Mouse (Mus musculus) heart, postnatal 0 days (tissue): ENCODE data around the gene Sytl2. TPM values are rescaled to one million over a fixed set of nuclear protein-coding genes. Genes with fewer than 3 reads are reported as not detected.
A peak's percentile ranks its signal among the peaks of the same experiment; 100 is the strongest.

Experiments used
- ATAC-seq: fragments of 200-750 bp; cut with Nextera tagmentation; 2 replicates; pipeline ENCODE4 v1.8.0; 2017; ENCODE audit warnings: low read depth, moderate number of reproducible peaks, moderate library complexity; ENCODE audit not compliant: insufficient read depth
- DNase-seq: peaks from one replicate; pipeline ENCODE4 v3.0.0-alpha.2; 2016; ENCODE audit warnings: low spot score
- H3K27ac ChIP-seq: fragments of 300-500 bp; sonication (generic); 2 replicates; pipeline ENCODE4 v1.5.1; 2014; ENCODE audit warnings: low read depth, mild to moderate bottlenecking
- H3K27me3 ChIP-seq: fragments of 300-500 bp; sonication (generic); 2 replicates; pipeline ENCODE4 v1.6.1; 2014; ENCODE audit warnings: low read length, mixed read lengths; ENCODE audit not compliant: control insufficient read depth, insufficient read depth
- H3K36me3 ChIP-seq: fragments of 300-500 bp; sonication (generic); replicated peaks from 2 replicates; pipeline ENCODE4 v1.6.1; 2014; ENCODE audit warnings: low read length, mixed read lengths; ENCODE audit not compliant: control insufficient read depth, insufficient read depth
- H3K4me1 ChIP-seq: fragments of 300-500 bp; sonication (generic); 2 replicates; pipeline ENCODE4 v1.6.1; 2014; ENCODE audit warnings: antibody characterized with exemption; ENCODE audit not compliant: control insufficient read depth, insufficient read depth
- H3K4me2 ChIP-seq: fragments of 300-500 bp; sonication (generic); 2 replicates; pipeline ENCODE4 v1.6.1; 2014; ENCODE audit warnings: low read depth, mild to moderate bottlenecking, low read length, moderate library complexity
- H3K4me3 ChIP-seq: fragments of 300-500 bp; sonication (generic); 2 replicates; pipeline ENCODE4 v1.5.1; 2014; ENCODE audit warnings: low read depth, low read length
- H3K9ac ChIP-seq: fragments of 300-500 bp; sonication (generic); replicated peaks from 2 replicates; pipeline ENCODE4 v1.6.1; 2014; ENCODE audit warnings: low read depth, low read length, mixed read lengths
- H3K9me3 ChIP-seq: fragments of 300-500 bp; sonication (generic); replicated peaks from 2 replicates; pipeline ENCODE4 v1.6.1; 2016; ENCODE audit warnings: low read length; ENCODE audit not compliant: control insufficient read depth
- CTCF ChIP-seq: IDR thresholded peaks from 2 replicates; pipeline ENCODE4 v1.5.1; 2016; ENCODE audit warnings: antibody characterized with exemption, control low read depth, low read depth
- EP300 ChIP-seq: IDR thresholded peaks from 2 replicates; pipeline ENCODE4 v1.6.1; 2016; ENCODE audit warnings: antibody characterized with exemption, low read depth
- WGBS: fragments of 180-500 bp; shearing (Covaris S2); extraction: QIAGEN DNeasy Blood & Tissue Kit; methylation state at CpG from one replicate; pipeline ENCODE4 v1.1.7; 2014; 5-methylcytosine and 5-hydroxymethylcytosine counted together
- polyA plus RNA-seq: library from polyadenylated mRNA; unstranded; fragments of >200 nt; fragmentation: Nextera tagmentation; extraction: Ambion mirVana; gene quantifications from 2 replicates; pipeline ENCODE4 v1.2.1, GENCODE M21; 2015
- total RNA-seq: library from RNA; depleted of rRNA; stranded (reverse); fragments of >200 nt; gene quantifications from 2 replicates; pipeline ENCODE4 v1.2.3, GENCODE M21; 2014; ENCODE audit warnings: low replicate concordance; rRNA removed

Sytl2 gene
- total and polyA plus RNA-seq, 2 experiments from 2014 or later = 7.0 to 8.7 TPM

- TF ChIP-seq EP300 (no peak), CTCF (no peak)
- Histone ChIP-seq H3K9me3 (no peaks in the 10 kb centered on the region), H3K4me3 (peak overlapping the region; percentile 100), H3K4me1 (peaks cover 12% of the 10 kb centered on the region; the same call in 1 of the 2 replicates), H3K36me3 (peaks cover 9% of the 10 kb centered on the region; the same call in 1 of the 2 replicates), H3K4me2 (peak overlapping the region; percentile 97), H3K27me3 (no peaks in the 10 kb centered on the region), H3K9ac (peak overlapping the region; percentile 100), H3K27ac (peak overlapping the region; percentile 100; the same call in 1 of the 2 replicates)
- DNase-seq (no peak), ATAC-seq (no peak)
- 0% methylated on average over 6 of the region's 6 CpGs for WGBS
Observed at GRCm38 (mm10) chr7:90444206-90444605, 142.2 kb downstream of the Sytl2 start.

- peak overlapping the region; percentile 97 for H3K27ac ChIP-seq
Observed at GRCm38 (mm10) chr7:90456149-90456844, 154.2 kb downstream of the Sytl2 start.

GRCm38 (mm10) chr7:90456845-90457468 is 154.9 kb downstream of the Sytl2 start, which contains the start of gene Tmem126a:
Tmem126a (minus strand) TSS chr7:90457229.
- peaks cover 18% of the 10 kb centered on the region; the same call in 1 of the 2 replicates for H3K4me1 ChIP-seq
- peak; percentile 95 for DNase-seq
- peak within 1 kb of the TSS; percentile 80 for H3K4me2 ChIP-seq
- peak within 1 kb of the TSS; percentile 94 for H3K4me3 ChIP-seq
- TF ChIP-seq EP300 (no peak; the same call in 1 of the 2 replicates), CTCF (peak; percentile 33; the same call in 1 of the 2 replicates)
- H3K27ac ChIP-seq = peak within 1 kb of the TSS; percentile 97
- no peaks in the 10 kb centered on the region for H3K9me3 ChIP-seq
- ATAC-seq = peak; percentile 97
- WGBS = under 1% methylated on average over 41 of the region's 41 CpGs
- H3K36me3 ChIP-seq = peaks cover 20% of the 10 kb centered on the region
- no peaks in the 10 kb centered on the region for H3K27me3 ChIP-seq
- peak within 1 kb of the TSS; percentile 82 for H3K9ac ChIP-seq

More at GRCm38 (mm10) chr7:90456149-90456844, 154.2 kb downstream of the Sytl2 start:
- WGBS = 10% methylated on average over 7 of the region's 7 CpGs
- Histone ChIP-seq H3K4me3 (peak overlapping the region; percentile 94), H3K4me1 (peaks cover 18% of the 10 kb centered on the region; the same call in 1 of the 2 replicates), H3K27me3 (no peaks in the 10 kb centered on the region), H3K9me3 (no peaks in the 10 kb centered on the region), H3K36me3 (peaks cover 26% of the 10 kb centered on the region), H3K9ac (peak overlapping the region; percentile 82), H3K4me2 (peak overlapping the region; percentile 80)
- TF ChIP-seq EP300 (no peak), CTCF (no peak)
- DNase-seq (no peak), ATAC-seq (no peak)

- Histone ChIP-seq H3K27ac (peak overlapping the region; percentile 97), H3K9me3 (no peaks in the 10 kb centered on the region), H3K4me1 (peaks cover 18% of the 10 kb centered on the region; the same call in 1 of the 2 replicates), H3K4me3 (peak overlapping the region; percentile 94), H3K4me2 (peak overlapping the region; percentile 80), H3K36me3 (peaks cover 15% of the 10 kb centered on the region; the same call in 1 of the 2 replicates), H3K9ac (peak overlapping the region; percentile 82), H3K27me3 (no peaks in the 10 kb centered on the region)
- ATAC-seq (peak; percentile 52), DNase-seq (peak; percentile 21)
- TF ChIP-seq EP300 (no peak), CTCF (peak; percentile 18)
- 8% methylated on average over 10 of the region's 10 CpGs for WGBS
Observed at GRCm38 (mm10) chr7:90457517-90457916, 155.5 kb downstream of the Sytl2 start.

Other genes starting within 250 kb of the Sytl2 start
- gene Picalm, start 172.0 kb upstream of the Sytl2 start, total RNA-seq = 169 and 208 TPM in 2 replicates
- 25.2 and 29.2 TPM in 2 replicates for gene Picalm, start 172.0 kb upstream of the Sytl2 start, polyA plus RNA-seq
- gene Ccdc83, start 36.5 kb upstream of the Sytl2 start, total RNA-seq = not detected in 2 replicates
- gene Ccdc83, start 36.5 kb upstream of the Sytl2 start, polyA plus RNA-seq = not detected in 2 replicates
- not detected in 2 replicates for gene Ccdc89, start 124.3 kb downstream of the Sytl2 start, total RNA-seq
- 0.30 and 0.51 TPM in 2 replicates for gene Ccdc89, start 124.3 kb downstream of the Sytl2 start, polyA plus RNA-seq
- 49.3 and 55.3 TPM in 2 replicates for gene Crebzf, start 140.5 kb downstream of the Sytl2 start, total RNA-seq
- 10.6 and 11.3 TPM in 2 replicates for gene Crebzf, start 140.5 kb downstream of the Sytl2 start, polyA plus RNA-seq
- gene Tmem126a, start 155.0 kb downstream of the Sytl2 start, total RNA-seq = 82.2 and 107 TPM in 2 replicates
- gene Tmem126a, start 155.0 kb downstream of the Sytl2 start, polyA plus RNA-seq = 185 and 187 TPM in 2 replicates
- gene Tmem126b, start 173.7 kb downstream of the Sytl2 start, total RNA-seq = 6.8 and 12.7 TPM in 2 replicates
- 30.6 and 35.7 TPM in 2 replicates for gene Tmem126b, start 173.7 kb downstream of the Sytl2 start, polyA plus RNA-seq
- gene Dlg2, start 174.4 kb downstream of the Sytl2 start, total RNA-seq = 2.3 and 8.6 TPM in 2 replicates
- gene Dlg2, start 174.4 kb downstream of the Sytl2 start, polyA plus RNA-seq = 1.3 and 2.1 TPM in 2 replicates